Mouse (Mus musculus) bone marrow macrophage, adult 2 months (primary cell): ENCODE measurements around the gene Rnf19b.

ENCODE experiments used
- CTCF ChIP-seq: IDR thresholded peaks from 2 replicates; pipeline ENCODE4 v1.5.1; 2012; ENCODE audit warnings: low read depth, mild to moderate bottlenecking, low read length, moderate library complexity
- POLR2A ChIP-seq: IDR thresholded peaks from 2 replicates; pipeline ENCODE4 v1.6.1; 2012; ENCODE audit warnings: mild to moderate bottlenecking, low read depth, low read length, borderline replicate concordance

DNA sequence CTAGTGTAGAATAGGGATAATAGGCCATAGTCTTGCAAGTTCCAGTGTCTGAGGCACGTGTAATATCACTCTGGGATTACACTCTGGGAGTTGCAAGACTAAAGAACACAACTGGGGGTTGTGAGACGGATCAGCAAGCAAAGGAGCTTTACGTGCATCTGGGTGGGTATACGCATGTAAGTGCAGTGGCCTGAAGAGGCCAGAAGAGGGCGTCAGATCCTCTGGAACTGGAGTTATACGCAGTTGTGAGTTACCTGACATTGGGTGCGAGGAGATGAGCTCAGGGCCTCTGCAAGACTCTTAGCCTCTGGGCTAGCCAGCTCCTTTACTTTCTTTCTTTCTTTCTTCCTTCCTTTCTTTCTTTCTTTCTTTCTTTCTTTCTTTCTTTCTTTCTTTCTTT, 38.9 kb downstream of the Rnf19b start:
- TF ChIP-seq CTCF (no peak), POLR2A (no peak)
